Mouse (Mus musculus) heart, adult 11 months (tissue): ENCODE results near the gene Ror1.

Experiments
- DNase-seq: peaks from one replicate; pipeline ENCODE4 v3.0.0; 2022

Gene Ror1

GRCm38 (mm10) chr4:100165790-100166189 is 70.2 kb downstream of the Ror1 start:
- peak; percentile 88 for DNase-seq

- DNase-seq, result peak; percentile 90
Observed at GRCm38 (mm10) chr4:100166871-100167270, 71.3 kb downstream of the Ror1 start.

GRCm38 (mm10) chr4:100169683-100170082 is 74.1 kb downstream of the Ror1 start:
- peak; percentile 85 for DNase-seq

GRCm38 (mm10) chr4:100170161-100170650 is 74.6 kb downstream of the Ror1 start:
- peak; percentile 61 for DNase-seq

GRCm38 (mm10) chr4:100170743-100171142 is 75.2 kb downstream of the Ror1 start:
- DNase-seq, result no peak

- peak; percentile 60 for DNase-seq
Observed at GRCm38 (mm10) chr4:100171483-100171898, 75.9 kb downstream of the Ror1 start.

GRCm38 (mm10) chr4:100175594-100175993 is 80.0 kb downstream of the Ror1 start:
- DNase-seq, result peak; percentile 92

- DNase-seq, result peak; percentile 36
Observed at GRCm38 (mm10) chr4:100178316-100178715, 82.7 kb downstream of the Ror1 start.

- peak; percentile 97 for DNase-seq
Observed at GRCm38 (mm10) chr4:100181676-100182075, 86.1 kb downstream of the Ror1 start.

GRCm38 (mm10) chr4:100186781-100187180 is 91.2 kb downstream of the Ror1 start:
- DNase-seq, result peak; percentile 66

GRCm38 (mm10) chr4:100187563-100188200 is 92.1 kb downstream of the Ror1 start:
- no peak for DNase-seq

- peak; percentile 98 for DNase-seq
Observed at GRCm38 (mm10) chr4:100188201-100188699, 92.7 kb downstream of the Ror1 start.

- peak; percentile 22 for DNase-seq
Observed at GRCm38 (mm10) chr4:100191483-100191882, 95.9 kb downstream of the Ror1 start.

- peak; percentile 43 for DNase-seq
Observed at GRCm38 (mm10) chr4:100194136-100194535, 98.5 kb downstream of the Ror1 start.

- peak; percentile 17 for DNase-seq
Observed at GRCm38 (mm10) chr4:100196255-100196793, 100.7 kb downstream of the Ror1 start.

GRCm38 (mm10) chr4:100198275-100198674 is 102.7 kb downstream of the Ror1 start:
- peak; percentile 66 for DNase-seq

GRCm38 (mm10) chr4:100201322-100201721 is 105.7 kb downstream of the Ror1 start:
- peak; percentile 79 for DNase-seq

- DNase-seq, result peak; percentile 55
Observed at GRCm38 (mm10) chr4:100203066-100203465, 107.5 kb downstream of the Ror1 start.

- peak; percentile 77 for DNase-seq
Observed at GRCm38 (mm10) chr4:100203688-100204087, 108.1 kb downstream of the Ror1 start.

- peak; percentile 66 for DNase-seq
Observed at GRCm38 (mm10) chr4:100204381-100204780, 108.8 kb downstream of the Ror1 start.

- DNase-seq, result peak; percentile 64
Observed at GRCm38 (mm10) chr4:100208081-100208480, 112.5 kb downstream of the Ror1 start.

GRCm38 (mm10) chr4:100209106-100209505 is 113.5 kb downstream of the Ror1 start:
- DNase-seq, result peak; percentile 19

GRCm38 (mm10) chr4:100211331-100211730 is 115.7 kb downstream of the Ror1 start:
- DNase-seq, result peak; percentile 67
